Mouse (Mus musculus) MEL (cell line): ENCODE data around the gene Snx4.

Experiments used
- CTCF ChIP-seq, 3 experiments: IDR thresholded peaks in 2 of 3; conservative IDR thresholded peaks in 1 of 3; 2 replicates each; pipeline ENCODE4 v1.5.1; 2011 to 2012; ENCODE audit warnings: low read length in 3 of 3, low read depth in 2 of 3, mild to moderate bottlenecking in 2 of 3, improper control_type of control experiment in 1 of 3, inconsistent platforms in 1 of 3, mixed read lengths in 1 of 3, moderate library complexity in 1 of 3; ENCODE audit not compliant: control insufficient read depth in 1 of 3, insufficient read depth in 1 of 3, poor library complexity in 1 of 3, severe bottlenecking in 1 of 3
- EP300 ChIP-seq, 2 experiments: IDR thresholded peaks; 2 replicates each; pipeline ENCODE4 v1.6.1; 2011; ENCODE audit warnings: improper control_type of control experiment in 2 of 2, low read length in 2 of 2, low read depth in 1 of 2, mild to moderate bottlenecking in 1 of 2
- ZKSCAN1 ChIP-seq: IDR thresholded peaks from 2 replicates; pipeline ENCODE4 v1.6.1; 2012; ENCODE audit warnings: low read depth, mild to moderate bottlenecking, inconsistent platforms, low read length, improper control_type of control experiment, moderate library complexity

DNA sequence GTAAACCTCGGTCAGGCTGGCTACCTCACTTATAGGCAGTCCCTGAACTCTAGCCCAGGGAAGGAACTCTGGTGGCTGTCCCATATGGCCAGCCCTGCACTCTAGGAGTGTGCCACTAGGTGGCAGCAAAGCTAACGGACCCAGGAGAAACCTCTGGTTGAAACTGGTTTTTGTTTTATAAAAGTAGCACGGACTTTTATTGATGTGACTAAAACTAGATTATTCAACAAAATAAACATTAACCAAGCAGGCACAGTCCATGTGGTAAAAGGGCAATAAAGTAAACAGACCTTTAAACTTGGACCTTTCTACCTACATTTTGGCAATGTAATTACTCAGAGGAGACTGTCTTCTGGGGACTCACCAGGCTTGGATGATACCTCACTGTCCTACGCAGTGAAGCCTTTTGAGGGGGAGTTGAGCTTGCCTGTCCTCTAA lies 55.4 kb downstream of the Snx4 start:
- TF ChIP-seq ZKSCAN1 (no peak), CTCF (IDR thresholded peaks at IDR 0.05 in 2 of 3, conservative IDR thresholded peaks at IDR 0.05 in 1 of 3; ENCODE audit: control insufficient read depth in 1 of 3, insufficient read depth in 1 of 3, low read depth in 2 of 3, low read length in 3 of 3, poor library complexity in 1 of 3, severe bottlenecking in 1 of 3) (peak; percentile 87 to 95 (median 93)), EP300 (IDR thresholded peaks at IDR 0.05; ENCODE audit: low read depth in 1 of 2, low read length in 2 of 2) (no peak)
